Mouse (Mus musculus): Measurements from ENCODE around the gene Tma7. TPM values are rescaled to one million over a fixed set of nuclear protein-coding genes. Genes with fewer than 3 reads are reported as not detected.
A peak's percentile ranks its signal among the peaks of the same experiment; 100 is the strongest.

The Tma7 gene
- total RNA-seq, 2 experiments from 2014 or later: 272 to 274 TPM

DNA sequence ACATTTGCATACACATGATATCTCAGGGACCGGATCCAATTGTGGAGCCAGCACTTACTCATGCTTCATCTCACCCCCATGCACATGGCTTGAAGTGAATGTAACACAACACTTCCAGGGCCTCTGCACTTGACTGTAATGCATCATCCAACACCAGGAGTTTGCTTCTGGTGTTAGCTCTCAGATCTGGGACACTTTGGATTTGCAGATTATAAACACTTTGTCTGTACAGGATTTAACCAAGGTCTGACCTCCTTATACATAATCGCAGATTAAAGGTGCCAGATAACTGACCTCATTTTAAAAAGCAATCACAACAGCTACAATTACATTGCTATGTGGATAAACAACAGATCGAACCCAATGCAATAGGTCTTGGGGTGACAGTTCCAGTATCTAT lies 1.9 kb downstream of the Tma7 start:
- intact Hi-C loops (cut with DNase I): no loop called here
- DNase-seq: no peak

GRCm38 (mm10) chr9:109073661-109074573 lies 8.5 kb downstream of the Tma7 start, which contains the start of gene Atrip:
Atrip (minus strand) TSS chr9:109074124.
- intact Hi-C loops (cut with DNase I): no loop called here
- DNase-seq: peak; percentile 94

DNA sequence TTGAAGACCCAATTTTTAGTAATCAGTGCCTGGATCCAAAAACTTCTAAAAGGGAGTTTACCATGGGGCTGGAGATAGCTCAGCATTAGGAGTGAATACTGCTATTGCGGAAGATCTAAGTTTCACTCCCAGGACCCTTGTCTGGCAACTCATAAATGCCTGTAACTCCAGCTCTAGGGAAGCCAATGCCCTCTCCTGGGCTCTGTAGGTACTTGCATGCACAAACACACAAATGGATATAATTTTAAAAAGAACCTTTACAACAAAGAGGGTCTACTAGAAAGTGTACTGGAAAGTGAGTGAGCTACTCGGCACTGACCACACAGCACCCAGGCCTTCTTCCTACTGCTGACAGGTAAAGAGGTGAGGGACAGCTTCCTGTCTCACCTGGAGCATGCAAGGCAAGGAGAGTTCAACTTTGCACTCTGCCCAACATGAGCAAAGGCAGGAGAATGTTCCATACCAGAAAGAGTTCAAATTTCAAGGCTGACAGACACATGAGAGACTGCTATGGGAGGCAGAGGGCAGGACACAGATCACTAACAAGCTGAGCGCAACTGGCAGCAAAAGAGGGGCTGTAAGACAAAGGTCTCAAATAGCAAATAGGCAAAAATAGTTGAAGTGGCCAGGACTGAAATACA lies 14.2 kb downstream of the Tma7 start:
- no peak for DNase-seq
- intact Hi-C loops (cut with DNase I): no loop called here

DNA sequence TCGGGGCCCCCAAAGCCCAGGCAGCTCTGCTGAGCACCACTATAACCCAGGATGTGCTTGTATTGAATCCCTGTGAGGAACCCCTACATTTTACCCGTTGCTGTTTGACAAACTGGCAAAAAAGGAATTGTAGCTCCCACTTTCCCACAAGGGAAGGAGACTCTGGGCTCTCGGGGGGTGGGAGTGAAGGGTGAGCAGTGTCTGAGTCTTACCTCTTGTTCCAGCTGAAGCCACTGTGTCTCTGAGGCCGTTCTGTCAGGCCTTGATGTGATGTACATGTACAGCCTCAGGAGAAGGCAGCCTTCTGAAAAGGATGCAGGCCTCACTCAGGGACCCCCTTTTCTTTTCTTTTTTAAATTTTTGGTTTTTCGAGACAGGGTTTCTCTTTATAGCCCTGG lies 21.5 kb downstream of the Tma7 start:
- DNase-seq: no peak
- intact Hi-C loops (cut with DNase I): no loop called here

DNA sequence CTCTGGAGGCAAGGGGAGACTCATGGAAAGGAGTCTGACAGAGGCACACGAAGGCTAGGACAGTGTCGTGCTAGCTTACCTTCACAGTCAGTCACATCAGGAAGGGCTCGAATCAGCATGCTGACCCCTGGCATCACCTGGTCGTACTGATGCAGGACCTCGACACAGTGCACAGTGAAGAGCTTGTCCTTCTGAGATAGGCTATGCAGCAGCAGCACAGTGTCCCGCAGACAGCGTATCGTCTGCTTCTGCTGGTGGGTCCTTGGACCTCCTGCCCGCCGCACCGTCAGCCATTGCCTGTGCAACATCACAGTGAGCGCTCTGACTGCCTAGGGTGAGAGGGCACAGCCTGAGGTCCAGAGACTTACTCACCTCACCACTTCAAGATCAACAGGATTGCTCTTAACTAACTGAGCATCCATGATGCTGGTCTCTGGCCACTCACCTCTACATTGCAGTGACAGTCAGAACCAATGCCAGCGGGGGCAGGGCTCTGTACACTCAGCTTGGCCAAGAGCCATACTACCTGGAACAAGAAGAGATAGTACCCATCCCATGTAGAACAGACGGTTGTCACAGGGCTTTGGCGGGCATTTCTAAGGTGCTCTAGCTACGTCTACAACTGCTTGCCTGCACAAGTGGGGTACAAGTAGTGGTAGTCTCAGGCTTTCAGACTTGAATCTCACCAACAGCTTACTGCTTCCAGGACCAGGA lies 22.0 kb downstream of the Tma7 start:
- no peak for DNase-seq
- intact Hi-C loops (cut with DNase I): no loop called here

DNA sequence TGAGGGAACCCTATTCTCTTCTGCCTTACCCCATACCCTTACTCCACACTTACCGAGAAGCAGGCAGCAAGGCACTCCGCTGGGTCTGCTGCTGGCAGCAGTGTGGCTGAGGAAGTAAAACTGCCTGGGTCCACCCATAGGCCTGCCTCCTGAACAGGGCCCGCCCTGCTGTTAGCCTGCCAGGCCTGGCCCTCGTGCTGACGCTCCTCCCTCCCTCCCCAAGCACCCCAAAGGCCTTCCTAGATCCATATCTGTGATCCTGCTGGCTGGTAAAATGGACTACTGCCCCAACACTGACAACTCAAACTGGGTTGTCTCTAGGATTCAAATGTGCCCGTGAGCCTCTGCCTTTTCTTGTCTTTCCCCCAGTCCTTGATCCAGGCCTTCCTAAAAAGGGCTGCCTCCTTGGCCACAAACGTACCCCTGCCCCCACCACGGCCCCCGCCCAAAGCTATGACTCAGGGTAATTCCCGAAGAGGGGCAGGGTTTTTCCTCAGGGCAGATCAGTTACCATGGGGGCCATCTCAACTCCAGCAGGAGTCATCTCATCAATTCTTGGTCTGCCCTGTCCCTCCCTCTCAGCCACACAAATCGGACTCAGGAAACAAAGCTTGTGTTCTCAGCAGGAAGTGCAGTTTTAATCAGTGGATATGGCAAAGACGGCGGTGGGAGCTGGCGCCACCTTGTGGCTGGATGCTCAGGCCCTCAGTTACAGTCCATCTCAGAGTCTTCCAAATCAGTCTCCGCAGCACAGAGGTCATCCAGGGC lies 23.1 kb downstream of the Tma7 start, which contains the start of gene Trex1:
Gene Trex1 (minus strand): TSS at position 599 of the 768 bp plus-strand sequence.
- intact Hi-C loops (cut with DNase I): loop anchor here (1.0 kb wide), 2 partner anchors 21 to 59 kb away; partner anchors contain the start of gene Shisa5
- DNase-seq: peak; percentile 92 to 94

DNA sequence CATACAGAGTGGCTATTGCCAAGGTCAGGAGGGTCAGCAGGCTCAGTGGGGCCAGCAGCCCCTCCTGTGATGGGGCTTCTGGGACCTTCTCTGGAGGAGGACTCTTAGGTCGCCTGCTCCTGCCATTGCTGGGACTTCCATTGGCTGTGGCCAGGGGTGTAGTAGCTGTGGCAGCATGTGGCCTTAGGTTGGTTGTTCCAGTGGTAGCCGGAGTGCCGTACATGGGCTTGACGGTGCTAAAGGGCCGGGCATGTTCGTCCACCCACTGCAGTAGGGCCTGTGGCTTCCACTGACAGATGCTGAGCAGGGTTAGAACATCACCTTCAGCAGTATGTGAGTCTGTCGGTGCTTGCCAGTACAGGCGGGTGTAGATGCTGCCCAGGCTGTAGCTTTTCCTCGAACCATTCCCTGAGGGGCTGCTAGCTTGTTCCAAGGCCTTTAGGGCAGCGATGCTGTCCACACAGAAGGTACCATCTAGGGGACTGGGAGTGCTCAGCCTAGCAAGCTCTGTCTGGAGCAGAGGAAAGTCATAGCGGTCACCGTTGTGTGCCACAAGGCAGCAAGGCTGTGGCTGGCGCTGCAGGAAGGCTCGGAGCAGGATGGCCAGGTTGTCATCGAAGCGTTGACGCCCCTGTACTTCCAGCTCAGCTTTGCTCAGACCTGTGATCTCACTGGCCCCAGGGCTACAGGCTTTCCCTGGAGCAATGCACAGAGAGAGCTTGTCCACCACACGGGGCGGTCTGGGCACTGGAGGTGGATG lies 24.2 kb downstream of the Tma7 start:
- DNase-seq: no peak

GRCm38 (mm10) chr9:109057543-109057942 lies 24.8 kb downstream of the Tma7 start:
- DNase-seq: no peak
- intact Hi-C loops (cut with DNase I): no loop called here

More for the DNA sequence above, 24.2 kb downstream of the Tma7 start:
- intact Hi-C loops (cut with DNase I): no loop called here

GRCm38 (mm10) chr9:109056916-109057315 lies 25.5 kb downstream of the Tma7 start:
- DNase-seq: no peak
- intact Hi-C loops (cut with DNase I): no loop called here

DNA sequence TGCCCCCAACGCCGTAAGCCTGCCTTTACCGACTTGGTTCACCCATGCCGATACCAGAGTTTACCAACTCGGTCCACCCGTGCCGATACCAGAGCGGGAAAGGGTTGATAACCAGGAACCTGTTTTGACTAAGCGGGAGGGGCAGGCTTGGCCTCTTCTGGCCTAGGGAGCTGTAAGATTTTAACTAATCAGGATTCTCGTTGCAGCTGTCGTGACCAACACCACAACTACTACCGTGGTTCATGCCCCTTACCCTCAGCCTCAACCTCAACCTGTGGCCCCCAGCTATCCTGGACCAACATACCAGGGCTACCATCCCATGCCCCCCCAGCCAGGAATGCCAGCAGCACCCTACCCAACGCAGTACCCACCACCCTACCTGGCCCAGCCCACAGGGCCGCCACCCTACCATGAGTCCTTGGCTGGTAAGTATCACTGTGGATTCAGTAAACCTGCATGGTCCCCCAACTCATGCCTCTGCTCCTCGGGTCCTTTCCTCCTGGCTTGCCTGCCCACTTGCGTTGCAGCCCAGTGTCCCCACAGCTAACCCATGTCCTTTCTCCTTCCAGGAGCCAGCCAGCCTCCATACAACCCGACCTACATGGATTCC lies 26.2 kb downstream of the Tma7 start:
- DNase-seq: no peak
- intact Hi-C loops (cut with DNase I): no loop called here

GRCm38 (mm10) chr9:109055271-109056030 lies 26.9 kb downstream of the Tma7 start:
- intact Hi-C loops (cut with DNase I): no loop called here

DNA sequence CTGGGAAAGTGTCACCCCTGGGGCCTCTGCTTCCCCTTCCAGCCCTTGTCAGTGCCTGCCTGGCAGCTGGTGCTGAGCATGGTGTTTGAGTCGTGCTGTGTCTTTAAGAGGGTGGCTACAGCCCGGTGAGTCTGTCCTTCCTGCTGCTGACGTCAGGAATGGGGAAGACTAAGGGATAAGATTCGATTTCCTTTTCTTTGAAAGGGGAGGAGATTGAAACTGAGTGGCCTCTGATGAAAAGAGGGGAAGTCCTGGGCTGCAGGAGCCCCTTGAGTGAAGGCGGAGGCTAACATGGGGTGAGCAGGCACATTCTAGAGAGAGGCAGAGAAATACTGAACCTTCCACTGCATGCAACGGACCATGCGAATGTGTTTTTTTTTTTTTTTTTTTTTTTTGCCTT lies 27.7 kb downstream of the Tma7 start:
- intact Hi-C loops (cut with DNase I): no loop called here
- peak; percentile 75 to 77 for DNase-seq

More at GRCm38 (mm10) chr9:109055271-109056030, 26.9 kb downstream of the Tma7 start:
- no peak for DNase-seq

DNA sequence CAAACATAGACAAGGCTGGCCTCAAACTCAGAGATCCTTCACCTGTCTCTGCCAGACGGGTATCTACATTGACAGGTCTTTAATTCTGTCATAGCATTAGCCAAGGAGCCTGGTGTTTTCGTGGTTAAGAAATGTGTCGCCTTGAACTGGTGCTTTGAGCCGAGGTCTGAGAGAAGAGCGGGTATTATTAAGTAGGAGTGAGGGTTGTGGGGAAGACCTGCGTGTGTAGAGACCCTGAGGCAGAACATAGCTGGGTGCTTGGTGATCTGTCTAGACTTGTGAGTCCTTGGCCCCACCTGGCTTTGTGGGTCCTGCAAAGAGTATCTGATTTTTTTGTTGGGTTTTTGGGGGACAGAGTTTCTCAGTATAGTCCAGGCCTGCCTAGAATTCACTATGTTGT lies 28.5 kb downstream of the Tma7 start:
- intact Hi-C loops (cut with DNase I): no loop called here
- no peak for DNase-seq

DNA sequence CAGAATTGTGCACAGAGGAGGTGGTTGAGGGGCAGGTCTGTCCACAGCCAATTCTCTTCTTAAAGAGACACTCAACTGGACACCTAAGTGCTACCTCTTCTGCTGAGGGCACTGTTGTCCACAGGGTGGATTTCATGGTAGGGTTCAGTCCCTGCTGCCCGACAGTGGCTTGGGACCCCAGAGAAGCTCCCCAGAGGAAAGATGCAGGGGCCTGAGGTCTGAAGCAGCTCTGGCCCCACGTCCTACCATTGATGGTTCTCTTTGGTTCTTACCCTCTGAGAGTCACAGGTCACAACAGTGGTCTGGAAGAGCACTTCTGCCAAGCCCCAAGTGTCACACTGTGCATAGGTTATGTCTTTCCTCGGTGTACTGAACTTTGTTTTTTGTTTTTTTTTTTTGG lies 29.0 kb downstream of the Tma7 start:
- DNase-seq: no peak
- intact Hi-C loops (cut with DNase I): no loop called here

- intact Hi-C loops (cut with DNase I): no loop called here
Observed at GRCm38 (mm10) chr9:109052490-109053260, 29.7 kb downstream of the Tma7 start.

GRCm38 (mm10) chr9:109051651-109052489 lies 30.5 kb downstream of the Tma7 start:
- no peak for DNase-seq
- intact Hi-C loops (cut with DNase I): no loop called here

More at GRCm38 (mm10) chr9:109052490-109053260, 29.7 kb downstream of the Tma7 start:
- DNase-seq: no peak

GRCm38 (mm10) chr9:109051011-109051501 lies 31.3 kb downstream of the Tma7 start:
- DNase-seq: no peak
- intact Hi-C loops (cut with DNase I): no loop called here
